Mouse (Mus musculus) liver, adult 2 months (tissue): ENCODE measurements around the gene Ocln. TPM values are rescaled to one million over a fixed set of nuclear protein-coding genes. Genes with fewer than 3 reads are reported as not detected.
A peak's percentile ranks its signal among the peaks of the same experiment; 100 is the strongest.

Experiments used
- DNase-seq: peaks from one replicate; pipeline ENCODE4 v3.0.0-alpha.2; 2011; ENCODE audit warnings: low read depth, low spot score; ENCODE audit errors: extremely low read depth
- H3K27ac ChIP-seq: fragments of 200-500 bp; replicated peaks from 2 replicates; pipeline ENCODE4 v1.5.1; 2012; ENCODE audit warnings: low read depth, mild to moderate bottlenecking, control low read depth, inconsistent platforms, low read length; ENCODE audit not compliant: insufficient read depth
- H3K27me3 ChIP-seq: fragments of 200-500 bp; 2 replicates; pipeline ENCODE4 v1.6.1; 2012; ENCODE audit warnings: mild to moderate bottlenecking, moderate library complexity, low read length, inconsistent platforms; ENCODE audit not compliant: control insufficient read depth, insufficient read depth
- H3K36me3 ChIP-seq: fragments of 200-500 bp; 2 replicates; pipeline ENCODE4 v1.6.1; 2012; ENCODE audit warnings: low read length, inconsistent platforms; ENCODE audit not compliant: control insufficient read depth, insufficient read depth
- H3K4me1 ChIP-seq: fragments of 200-500 bp; 2 replicates; pipeline ENCODE4 v1.6.1; 2011; ENCODE audit warnings: low read length; ENCODE audit not compliant: control insufficient read depth, insufficient read depth
- H3K4me3 ChIP-seq: fragments of 200-500 bp; 2 replicates; pipeline ENCODE4 v1.5.1; 2011; ENCODE audit warnings: low read depth, mild to moderate bottlenecking, control low read depth, low read length, moderate library complexity; ENCODE audit not compliant: insufficient read depth
- H3K79me2 ChIP-seq: fragments of 200-500 bp; 2 replicates; pipeline ENCODE4 v1.6.1; 2012; ENCODE audit warnings: inconsistent platforms, mild to moderate bottlenecking, low read length, moderate library complexity; ENCODE audit not compliant: control insufficient read depth, insufficient read depth
- H3K9ac ChIP-seq: fragments of 200-500 bp; 2 replicates; pipeline ENCODE4 v1.6.1; 2012; ENCODE audit warnings: low read depth, mild to moderate bottlenecking, control low read depth, inconsistent platforms, low read length
- CTCF ChIP-seq: fragments of 200-500 bp; IDR thresholded peaks from 2 replicates; pipeline ENCODE4 v1.5.1; 2011; ENCODE audit warnings: low read depth, low read length, control low read depth
- POLR2A ChIP-seq: fragments of 200-500 bp; IDR thresholded peaks from 2 replicates; pipeline ENCODE4 v1.6.1; 2011; ENCODE audit warnings: low read length, control low read depth; ENCODE audit not compliant: insufficient read depth; ENCODE audit errors: extremely low read depth
- WGBS: fragments of 180-500 bp; shearing (Covaris S2); methylation state at CpG from one replicate; pipeline ENCODE4 v1.1.7; 2018; 5-methylcytosine and 5-hydroxymethylcytosine counted together
- polyA plus RNA-seq: library from polyadenylated mRNA; depleted of rRNA; stranded (reverse); fragments of >200 nt; gene quantifications from 2 replicates; pipeline ENCODE4 v1.2.3, GENCODE M21; 2012
- total RNA-seq: library from RNA; depleted of rRNA; stranded (reverse); fragments of >200 nt; gene quantifications from 2 replicates; pipeline ENCODE4 v1.2.3, GENCODE M21; 2014

Ocln gene
- total and polyA plus RNA-seq, 2 experiments = 6.1 to 51.9 TPM

DNA sequence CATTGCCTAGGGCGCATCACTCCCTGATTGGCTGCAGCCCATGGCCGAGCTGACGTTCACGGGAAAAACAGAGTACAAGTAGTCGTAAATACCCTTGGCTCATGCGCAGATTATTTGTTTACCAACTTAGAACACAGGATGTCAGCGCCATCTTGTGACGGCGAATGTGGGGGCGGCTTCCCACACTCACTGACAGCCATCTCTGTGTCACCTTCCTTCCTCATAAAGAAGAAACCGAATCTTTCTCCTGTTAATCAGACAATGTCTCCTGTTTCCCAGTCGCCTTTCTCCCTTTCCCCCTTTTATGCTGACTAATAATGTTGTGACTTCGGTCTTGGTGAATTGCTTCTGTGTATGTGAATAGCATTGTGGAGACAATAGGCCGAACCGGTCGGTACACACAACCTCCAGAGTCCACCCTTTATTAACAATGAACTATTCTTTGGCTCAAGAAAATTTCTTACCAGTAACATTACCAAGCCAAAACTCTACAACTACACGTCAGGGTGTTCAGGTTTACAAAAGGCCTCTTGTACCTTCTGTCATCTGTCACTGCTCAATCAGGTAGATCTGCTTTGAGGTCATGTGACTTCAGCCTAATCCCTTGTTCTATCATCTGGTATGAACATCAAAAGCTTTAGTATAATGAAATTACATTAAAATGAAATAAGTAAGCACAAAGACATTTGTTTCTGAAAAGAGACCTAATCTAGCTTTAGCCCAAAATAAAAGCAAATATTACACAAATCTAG is 41.7 kb upstream of the Ocln start:
- H3K79me2 ChIP-seq = no peaks in the 10 kb centered on the region
- H3K36me3 ChIP-seq = 0 out of 2 replicates have a peak, but pooled peaks cover 5% of the 10 kb centered on the region
- TF ChIP-seq CTCF (no peak), POLR2A (no peak)
- no peaks in the 10 kb centered on the region for H3K27me3 ChIP-seq
- H3K27ac ChIP-seq = peak overlapping the region; percentile 17
- peak; percentile 65 for DNase-seq
- no peak overlapping the region for H3K9ac ChIP-seq
- WGBS = 51% methylated on average over 12 of the region's 17 CpGs
- H3K4me1 ChIP-seq = no peaks in the 10 kb centered on the region
- H3K4me3 ChIP-seq = no peak overlapping the region

- peak overlapping the region; percentile 36 for H3K9ac ChIP-seq
- TF ChIP-seq POLR2A (no peak), CTCF (no peak)
- H3K27ac ChIP-seq = no peak overlapping the region; the same call in 1 of the 2 replicates
Observed at GRCm38 (mm10) chr13:100588646-100589045, 36.1 kb upstream of the Ocln start.

GRCm38 (mm10) chr13:100582144-100582543 is 29.6 kb upstream of the Ocln start:
- no peaks in the 10 kb centered on the region for H3K79me2 ChIP-seq
- no peak overlapping the region for H3K9ac ChIP-seq
- WGBS = 58% methylated on average over 6 of the region's 6 CpGs
- H3K4me3 ChIP-seq = no peak overlapping the region
- H3K4me1 ChIP-seq = 0 out of 2 replicates have a peak, but pooled peaks cover 6% of the 10 kb centered on the region
- TF ChIP-seq POLR2A (no peak), CTCF (no peak)
- DNase-seq = no peak
- no peaks in the 10 kb centered on the region for H3K27me3 ChIP-seq
- no peak overlapping the region for H3K27ac ChIP-seq
- H3K36me3 ChIP-seq = no peaks in the 10 kb centered on the region

More at GRCm38 (mm10) chr13:100588646-100589045, 36.1 kb upstream of the Ocln start:
- DNase-seq = no peak
- Histone ChIP-seq H3K4me3 (peak overlapping the region; percentile 3; the same call in 1 of the 2 replicates), H3K79me2 (no peaks in the 10 kb centered on the region), H3K4me1 (peaks cover 1% of the 10 kb centered on the region; the same call in 1 of the 2 replicates), H3K36me3 (peaks cover 2% of the 10 kb centered on the region; the same call in 1 of the 2 replicates), H3K27me3 (no peaks in the 10 kb centered on the region)
- 79% methylated on average over 12 of the region's 12 CpGs for WGBS

DNA sequence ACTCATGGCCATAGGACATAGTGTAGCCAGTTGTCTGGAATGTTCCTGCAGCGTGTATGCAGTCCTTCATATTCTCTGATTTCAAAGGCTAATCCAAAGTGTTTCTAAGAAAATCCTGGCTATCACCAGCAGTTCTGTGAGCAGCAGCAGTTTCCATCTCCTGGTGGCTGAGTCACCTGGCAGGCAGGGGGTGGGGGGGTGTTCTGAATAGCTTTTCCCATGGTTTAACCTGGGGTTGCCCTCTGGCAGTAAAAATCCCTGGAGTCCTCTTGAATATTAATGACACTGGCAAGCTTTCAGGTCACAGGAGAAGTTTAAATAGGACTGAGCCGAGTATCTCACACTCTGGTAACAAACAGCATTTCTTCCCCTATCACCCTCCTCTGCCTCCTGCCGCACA is 29.2 kb upstream of the Ocln start:
- WGBS = 31% methylated on average over 3 of the region's 3 CpGs
- peaks cover 8% of the 10 kb centered on the region; the same call in 1 of the 2 replicates for H3K4me1 ChIP-seq
- no peak overlapping the region for H3K27ac ChIP-seq
- no peaks in the 10 kb centered on the region for H3K27me3 ChIP-seq
- H3K79me2 ChIP-seq = no peaks in the 10 kb centered on the region
- H3K4me3 ChIP-seq = no peak overlapping the region
- DNase-seq = peak; percentile 45
- no peak for TF ChIP-seq CTCF
- TF ChIP-seq POLR2A = no peak
- H3K36me3 ChIP-seq = no peaks in the 10 kb centered on the region
- no peak overlapping the region for H3K9ac ChIP-seq

- Histone ChIP-seq H3K27ac (peak overlapping the region; percentile 57), H3K79me2 (no peaks in the 10 kb centered on the region), H3K4me1 (peaks cover 10% of the 10 kb centered on the region; the same call in 1 of the 2 replicates), H3K27me3 (no peaks in the 10 kb centered on the region), H3K4me3 (no peak overlapping the region), H3K36me3 (no peaks in the 10 kb centered on the region), H3K9ac (no peak overlapping the region)
- peak; percentile 64 for DNase-seq
- TF ChIP-seq POLR2A (no peak), CTCF (peak; percentile 59)
Observed at GRCm38 (mm10) chr13:100579951-100580350, 27.4 kb upstream of the Ocln start.

GRCm38 (mm10) chr13:100579220-100579619 is 26.7 kb upstream of the Ocln start:
- Histone ChIP-seq H3K4me3 (no peak overlapping the region), H3K36me3 (no peaks in the 10 kb centered on the region), H3K27me3 (no peaks in the 10 kb centered on the region), H3K79me2 (no peaks in the 10 kb centered on the region), H3K4me1 (peaks cover 10% of the 10 kb centered on the region; the same call in 1 of the 2 replicates), H3K9ac (no peak overlapping the region), H3K27ac (peak overlapping the region; percentile 57)
- 14% methylated on average over 3 of the region's 3 CpGs for WGBS
- DNase-seq = peak; percentile 92
- TF ChIP-seq CTCF = no peak
- no peak for TF ChIP-seq POLR2A
